Mouse (Mus musculus) hindbrain, embryonic 10.5 days (tissue): ENCODE measurements around the gene Zcchc7. TPM values are rescaled to one million over a fixed set of nuclear protein-coding genes. Genes with fewer than 3 reads are reported as not detected.

Source experiments
- DNase-seq: peaks from one replicate; pipeline ENCODE4 v3.0.0-alpha.2; 2017; ENCODE audit warnings: low spot score
- H3K27ac ChIP-seq: fragments of 300-500 bp; sonication (generic); 2 replicates; pipeline ENCODE4 v1.5.1; 2016; ENCODE audit warnings: mild to moderate bottlenecking, moderate library complexity
- H3K27me3 ChIP-seq: fragments of 300-500 bp; sonication (generic); 2 replicates; pipeline ENCODE4 v1.6.1; 2016; ENCODE audit warnings: mild to moderate bottlenecking; ENCODE audit not compliant: poor library complexity, insufficient read depth, severe bottlenecking
- H3K36me3 ChIP-seq: fragments of 300-500 bp; sonication (generic); 2 replicates; pipeline ENCODE4 v1.6.1; 2016; ENCODE audit warnings: mild to moderate bottlenecking, moderate library complexity
- H3K4me1 ChIP-seq: fragments of 300-500 bp; sonication (generic); replicated peaks from 2 replicates; pipeline ENCODE4 v1.6.1; 2016; ENCODE audit warnings: mild to moderate bottlenecking
- H3K4me3 ChIP-seq: fragments of 300-500 bp; sonication (generic); 2 replicates; pipeline ENCODE4 v1.5.1; 2016; ENCODE audit warnings: mild to moderate bottlenecking, moderate library complexity
- H3K9me3 ChIP-seq: fragments of 300-500 bp; sonication (generic); 2 replicates; pipeline ENCODE4 v1.6.1; 2016; ENCODE audit warnings: mild to moderate bottlenecking, moderate library complexity
- WGBS: fragments of 180-500 bp; shearing (Covaris S2); methylation state at CpG from one replicate; pipeline ENCODE4 v1.1.7; 2016; 5-methylcytosine and 5-hydroxymethylcytosine counted together
- polyA plus RNA-seq: library from polyadenylated mRNA; unstranded; fragments of >200 nt; fragmentation: Nextera tagmentation; extraction: Ambion mirVana; gene quantifications from 2 replicates; pipeline ENCODE4 v1.2.1, GENCODE M21; 2016

Gene Zcchc7
- polyA plus RNA-seq, 1 experiment from 2014 or later = 19.5 TPM

DNA sequence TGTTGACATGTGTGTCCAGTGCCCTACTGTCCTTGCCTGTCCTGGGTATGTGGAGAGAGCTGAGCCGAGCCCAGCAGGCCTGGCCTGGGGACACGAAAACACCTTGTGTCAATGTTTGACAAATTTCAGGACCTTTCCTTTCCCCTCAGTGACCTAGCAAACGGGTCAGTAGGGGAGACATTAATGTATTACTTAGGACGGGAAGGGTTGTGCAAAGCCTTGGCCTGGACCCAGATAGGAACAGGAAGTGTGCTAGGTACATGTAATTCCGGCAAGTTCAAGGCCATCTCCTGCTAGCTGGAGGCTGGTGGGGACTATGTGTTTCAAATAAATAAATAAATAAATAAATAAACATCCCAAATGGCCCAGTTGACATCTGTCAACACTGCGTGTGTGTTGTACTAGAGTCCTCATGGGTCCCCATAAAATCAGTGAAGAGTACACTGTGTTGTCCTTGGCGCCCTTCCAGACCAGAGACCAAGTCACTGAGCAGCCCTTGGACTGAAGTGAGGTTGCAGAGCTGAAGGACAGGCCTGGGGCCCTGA is 224.2 kb downstream of the Zcchc7 start:
- Histone ChIP-seq H3K27ac (no peak overlapping the region), H3K4me3 (no peak overlapping the region), H3K4me1 (peaks cover 36% of the 10 kb centered on the region), H3K9me3 (no peaks in the 10 kb centered on the region), H3K27me3 (no peaks in the 10 kb centered on the region), H3K36me3 (peaks cover 15% of the 10 kb centered on the region)
- DNase-seq = no peak
- WGBS = 79% methylated on average over 7 of the region's 7 CpGs

DNA sequence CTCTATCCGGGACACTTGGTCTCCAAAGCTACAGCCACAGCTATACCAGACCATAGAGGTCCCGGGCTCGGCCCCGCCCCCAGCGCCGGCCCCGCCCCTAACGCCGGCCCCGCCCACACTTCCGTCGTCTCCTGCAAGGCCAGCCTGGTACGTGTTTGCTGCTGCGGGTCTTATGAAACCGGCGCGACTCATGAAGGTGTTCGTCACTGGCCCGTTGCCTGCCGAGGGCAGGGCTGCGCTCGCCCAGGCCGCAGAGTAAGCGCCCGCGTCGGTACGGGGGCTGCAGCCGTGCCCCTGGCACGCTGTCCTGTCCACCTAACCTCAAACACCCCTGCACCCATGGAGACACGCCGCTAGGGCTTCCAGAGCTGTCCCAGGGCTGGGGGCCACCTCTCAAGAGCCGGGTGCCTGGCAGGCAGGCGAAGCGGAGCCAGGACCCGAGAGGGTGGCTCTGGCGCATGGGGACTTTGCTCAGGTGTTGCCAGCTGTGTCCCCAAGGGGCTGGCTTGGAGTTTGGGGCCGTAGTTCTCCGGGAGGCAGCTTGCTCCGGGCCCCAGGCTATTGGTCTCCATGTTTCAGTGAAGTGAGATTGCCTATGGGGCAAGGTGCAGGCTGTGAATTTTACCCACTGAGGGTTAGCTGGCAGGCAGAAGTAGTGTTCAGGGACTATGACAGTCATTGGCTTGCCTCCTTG is 225.8 kb downstream of the Zcchc7 start, which contains the start of gene Grhpr:
TSS of gene Grhpr (plus strand) at position 116 of the 694 bp plus-strand sequence.
- Histone ChIP-seq H3K36me3 (peaks cover 30% of the 10 kb centered on the region), H3K4me3 (peak within 1 kb of the TSS; percentile 80), H3K27me3 (no peaks in the 10 kb centered on the region), H3K9me3 (no peaks in the 10 kb centered on the region), H3K27ac (peak within 1 kb of the TSS; percentile 95), H3K4me1 (peaks cover 36% of the 10 kb centered on the region)
- 1% methylated on average over 40 of the region's 40 CpGs for WGBS
- peak; percentile 94 for DNase-seq

Other genes starting within 250 kb of the Zcchc7 start
- 4.4 and 4.9 TPM in 2 replicates for gene Pax5, start 45.4 kb upstream of the Zcchc7 start, polyA plus RNA-seq
- 65.4 and 66.5 TPM in 2 replicates for gene Grhpr, start 225.5 kb downstream of the Zcchc7 start, polyA plus RNA-seq